Mouse (Mus musculus) hindbrain, embryonic 10.5 days (tissue): ENCODE results near the gene Spata31d1a. TPM values are rescaled to one million over a fixed set of nuclear protein-coding genes. Genes with fewer than 3 reads are reported as not detected.
"Not testable (repeated sequence)": the region's sequence is repeated elsewhere in the genome, so short reads cannot be mapped to it uniquely, and the experiment has no call there.

Experiments
- DNase-seq: peaks from one replicate; pipeline ENCODE4 v3.0.0-alpha.2; 2017; ENCODE audit warnings: low spot score
- H3K27ac ChIP-seq: fragments of 300-500 bp; sonication (generic); 2 replicates; pipeline ENCODE4 v1.5.1; 2016; ENCODE audit warnings: mild to moderate bottlenecking, moderate library complexity
- H3K27me3 ChIP-seq: fragments of 300-500 bp; sonication (generic); 2 replicates; pipeline ENCODE4 v1.6.1; 2016; ENCODE audit warnings: mild to moderate bottlenecking; ENCODE audit not compliant: poor library complexity, insufficient read depth, severe bottlenecking
- H3K36me3 ChIP-seq: fragments of 300-500 bp; sonication (generic); 2 replicates; pipeline ENCODE4 v1.6.1; 2016; ENCODE audit warnings: mild to moderate bottlenecking, moderate library complexity
- H3K4me1 ChIP-seq: fragments of 300-500 bp; sonication (generic); replicated peaks from 2 replicates; pipeline ENCODE4 v1.6.1; 2016; ENCODE audit warnings: mild to moderate bottlenecking
- H3K4me3 ChIP-seq: fragments of 300-500 bp; sonication (generic); 2 replicates; pipeline ENCODE4 v1.5.1; 2016; ENCODE audit warnings: mild to moderate bottlenecking, moderate library complexity
- H3K9me3 ChIP-seq: fragments of 300-500 bp; sonication (generic); 2 replicates; pipeline ENCODE4 v1.6.1; 2016; ENCODE audit warnings: mild to moderate bottlenecking, moderate library complexity
- WGBS: fragments of 180-500 bp; shearing (Covaris S2); methylation state at CpG from one replicate; pipeline ENCODE4 v1.1.7; 2016; 5-methylcytosine and 5-hydroxymethylcytosine counted together
- polyA plus RNA-seq: library from polyadenylated mRNA; unstranded; fragments of >200 nt; fragmentation: Nextera tagmentation; extraction: Ambion mirVana; gene quantifications from 2 replicates; pipeline ENCODE4 v1.2.1, GENCODE M21; 2016

The Spata31d1a gene
- 0.05 TPM in 1 of 2 replicates, not detected in the other for polyA plus RNA-seq

GRCm38 (mm10) chr13:59710230-59710629 lies at the start of gene Spata31d1a:
Spata31d1a (minus strand) TSS chr13:59710330.
- peaks cover 23% of the 10 kb centered on the region for H3K4me1 ChIP-seq
- no peaks in the 10 kb centered on the region for H3K36me3 ChIP-seq
- H3K27ac ChIP-seq = no peak within 1 kb of the TSS
- H3K27me3 ChIP-seq = peaks cover 12% of the 10 kb centered on the region
- no peak within 1 kb of the TSS for H3K4me3 ChIP-seq
- H3K9me3 ChIP-seq = no peaks in the 10 kb centered on the region
- no peak for DNase-seq
- WGBS = 94% methylated on average over 15 of the region's 15 CpGs

GRCm38 (mm10) chr13:59756906-59757305 lies 46.8 kb upstream of the Spata31d1a start:
- Histone ChIP-seq H3K27me3 (no peaks in the 10 kb centered on the region), H3K36me3 (peaks cover 81% of the 10 kb centered on the region), H3K9me3 (no peaks in the 10 kb centered on the region), H3K27ac (no peak overlapping the region), H3K4me1 (no peaks in the 10 kb centered on the region), H3K4me3 (no peak overlapping the region)
- 87% methylated on average over 7 of the region's 7 CpGs for WGBS
- DNase-seq = no peak

GRCm38 (mm10) chr13:59750310-59750709 lies 40.2 kb upstream of the Spata31d1a start:
- no peak for DNase-seq
- Histone ChIP-seq H3K4me3 (no peak overlapping the region), H3K9me3 (no peaks in the 10 kb centered on the region), H3K4me1 (peaks cover 6% of the 10 kb centered on the region; the same call in 1 of the 2 replicates), H3K36me3 (peaks cover 22% of the 10 kb centered on the region), H3K27me3 (no peaks in the 10 kb centered on the region), H3K27ac (no peak overlapping the region)
- WGBS = 80% methylated on average over 12 of the region's 12 CpGs

- Histone ChIP-seq H3K4me3 (no peak within 1 kb of the TSS), H3K4me1 (peaks cover 6% of the 10 kb centered on the region; the same call in 1 of the 2 replicates), H3K27ac (no peak within 1 kb of the TSS), H3K9me3 (no peaks in the 10 kb centered on the region), H3K36me3 (no peaks in the 10 kb centered on the region), H3K27me3 (no peaks in the 10 kb centered on the region)
- WGBS = 83% methylated on average over 9 of the region's 9 CpGs
- no peak for DNase-seq
Observed at GRCm38 (mm10) chr13:59746711-59747110, 36.6 kb upstream of the Spata31d1a start, which contains the start of gene 1700014D04Rik. 1700014D04Rik (minus strand) TSS chr13:59746752.

GRCm38 (mm10) chr13:59746164-59746563 lies 36.0 kb upstream of the Spata31d1a start:
- WGBS = 77% methylated on average over 6 of the region's 6 CpGs
- DNase-seq = no peak
- no peak overlapping the region for H3K4me3 ChIP-seq
- H3K36me3 ChIP-seq = no peaks in the 10 kb centered on the region
- H3K9me3 ChIP-seq = no peaks in the 10 kb centered on the region
- H3K4me1 ChIP-seq = peaks cover 6% of the 10 kb centered on the region; the same call in 1 of the 2 replicates
- H3K27ac ChIP-seq = no peak overlapping the region
- H3K27me3 ChIP-seq = no peaks in the 10 kb centered on the region

GRCm38 (mm10) chr13:59745462-59745861 lies 35.3 kb upstream of the Spata31d1a start:
- H3K27me3 ChIP-seq = no peaks in the 10 kb centered on the region
- 90% methylated on average over 6 of the region's 6 CpGs for WGBS
- no peak for DNase-seq

GRCm38 (mm10) chr13:59741697-59742096 lies 31.6 kb upstream of the Spata31d1a start:
- Histone ChIP-seq H3K9me3 (no peaks in the 10 kb centered on the region), H3K4me1 (peaks cover 2% of the 10 kb centered on the region; the same call in 1 of the 2 replicates), H3K27me3 (no peaks in the 10 kb centered on the region), H3K36me3 (no peaks in the 10 kb centered on the region), H3K27ac (no peak overlapping the region), H3K4me3 (no peak overlapping the region)
- WGBS = 83% methylated on average over 10 of the region's 10 CpGs
- no peak for DNase-seq

More at GRCm38 (mm10) chr13:59745462-59745861, 35.3 kb upstream of the Spata31d1a start:
- no peaks in the 10 kb centered on the region for H3K9me3 ChIP-seq
- no peaks in the 10 kb centered on the region for H3K36me3 ChIP-seq
- H3K4me3 ChIP-seq = no peak overlapping the region
- H3K27ac ChIP-seq = no peak overlapping the region
- peaks cover 6% of the 10 kb centered on the region; the same call in 1 of the 2 replicates for H3K4me1 ChIP-seq

GRCm38 (mm10) chr13:59741096-59741495 lies 31.0 kb upstream of the Spata31d1a start:
- no peaks in the 10 kb centered on the region for H3K36me3 ChIP-seq
- no peak for DNase-seq
- no peak overlapping the region for H3K4me3 ChIP-seq
- no peak overlapping the region for H3K27ac ChIP-seq
- H3K9me3 ChIP-seq = no peaks in the 10 kb centered on the region
- 91% methylated on average over 11 of the region's 11 CpGs for WGBS
- H3K27me3 ChIP-seq = no peaks in the 10 kb centered on the region
- no peaks in the 10 kb centered on the region for H3K4me1 ChIP-seq

- H3K4me3 ChIP-seq = no peak overlapping the region
- no peak overlapping the region for H3K27ac ChIP-seq
- peaks cover 4% of the 10 kb centered on the region; the same call in 1 of the 2 replicates for H3K4me1 ChIP-seq
- H3K9me3 ChIP-seq = no peaks in the 10 kb centered on the region
- DNase-seq = no peak
- WGBS = 93% methylated on average over 4 of the region's 4 CpGs
- no peaks in the 10 kb centered on the region for H3K36me3 ChIP-seq
- no peaks in the 10 kb centered on the region for H3K27me3 ChIP-seq
Observed at GRCm38 (mm10) chr13:59739397-59739796, 29.3 kb upstream of the Spata31d1a start.

- no peak for DNase-seq
- no peak overlapping the region for H3K4me3 ChIP-seq
- WGBS = 89% methylated on average over 2 of the region's 2 CpGs
- no peak overlapping the region for H3K27ac ChIP-seq
- H3K9me3 ChIP-seq = no peaks in the 10 kb centered on the region
- no peaks in the 10 kb centered on the region for H3K27me3 ChIP-seq
- H3K36me3 ChIP-seq = no peaks in the 10 kb centered on the region
- peaks cover 4% of the 10 kb centered on the region; the same call in 1 of the 2 replicates for H3K4me1 ChIP-seq
Observed at GRCm38 (mm10) chr13:59738455-59738854, 28.3 kb upstream of the Spata31d1a start.

- Histone ChIP-seq H3K27me3 (no peaks in the 10 kb centered on the region), H3K9me3 (no peaks in the 10 kb centered on the region), H3K4me3 (no peak overlapping the region), H3K4me1 (peaks cover 4% of the 10 kb centered on the region; the same call in 1 of the 2 replicates), H3K36me3 (no peaks in the 10 kb centered on the region), H3K27ac (no peak overlapping the region)
- 31% methylated on average over 3 of the region's 3 CpGs for WGBS
- peak; percentile 29 for DNase-seq
Observed at GRCm38 (mm10) chr13:59735190-59735589, 25.1 kb upstream of the Spata31d1a start.

- H3K9me3 ChIP-seq, H3K36me3 ChIP-seq, H3K4me1 ChIP-seq, DNase-seq, H3K27ac ChIP-seq, H3K4me3 ChIP-seq, H3K27me3 ChIP-seq: not testable (repeated sequence)
- WGBS = 39% methylated on average over 6 of the region's 6 CpGs
Observed at GRCm38 (mm10) chr13:59734347-59734746, 24.2 kb upstream of the Spata31d1a start.

- Histone ChIP-seq H3K9me3 (no peaks in the 10 kb centered on the region), H3K36me3 (no peaks in the 10 kb centered on the region), H3K4me3 (no peak overlapping the region), H3K27ac (no peak overlapping the region), H3K4me1 (peaks cover 4% of the 10 kb centered on the region; the same call in 1 of the 2 replicates), H3K27me3 (peaks cover 5% of the 10 kb centered on the region)
- WGBS = 76% methylated on average over 4 of the region's 4 CpGs
- no peak for DNase-seq
Observed at GRCm38 (mm10) chr13:59733936-59734335, 23.8 kb upstream of the Spata31d1a start.

GRCm38 (mm10) chr13:59731652-59732051 lies 21.5 kb upstream of the Spata31d1a start, which contains the start of gene Spata31d1d:
Spata31d1d (minus strand) TSS chr13:59731752.
- Histone ChIP-seq H3K27ac (no peak within 1 kb of the TSS), H3K4me3 (no peak within 1 kb of the TSS), H3K36me3 (no peaks in the 10 kb centered on the region), H3K4me1 (peaks cover 8% of the 10 kb centered on the region), H3K9me3 (no peaks in the 10 kb centered on the region), H3K27me3 (peaks cover 21% of the 10 kb centered on the region)
- no peak for DNase-seq
- 41% methylated on average over 7 of the region's 7 CpGs for WGBS
